Mouse (Mus musculus) NIH3T3 (cell line): ENCODE data around the gene Slc25a10.

ENCODE experiments used
- DNase-seq: peaks from one replicate; pipeline ENCODE4 v3.0.0-alpha.2; 2012; ENCODE audit warnings: low read depth

Gene Slc25a10

GRCm38 (mm10) chr11:120539285-120540014, 47.8 kb downstream of the Slc25a10 start:
- DNase-seq: no peak

GRCm38 (mm10) chr11:120541907-120542306, 50.3 kb downstream of the Slc25a10 start:
- peak; percentile 53 for DNase-seq

DNA sequence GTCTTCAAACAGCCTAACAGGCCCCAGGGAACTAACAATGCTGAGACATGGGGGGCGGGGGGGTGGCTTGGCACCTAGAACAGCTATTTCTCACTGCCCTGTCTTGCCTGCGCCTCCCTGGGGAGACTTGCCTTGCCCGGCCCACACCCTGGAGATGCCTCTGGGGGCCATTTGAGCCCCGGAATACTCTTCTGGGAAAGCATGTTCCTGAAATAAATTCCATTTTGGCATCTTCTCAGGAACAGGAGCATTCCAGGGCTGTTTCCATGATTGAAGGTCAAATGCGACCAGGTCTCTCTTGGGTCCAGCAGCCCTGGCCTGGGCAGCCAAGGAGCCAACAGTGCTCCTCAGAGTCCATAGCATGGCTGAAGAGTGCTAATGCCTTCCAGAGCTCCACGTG, 50.7 kb downstream of the Slc25a10 start:
- DNase-seq: no peak

GRCm38 (mm10) chr11:120545964-120546363, 54.3 kb downstream of the Slc25a10 start:
- no peak for DNase-seq

GRCm38 (mm10) chr11:120547469-120547868, 55.8 kb downstream of the Slc25a10 start:
- peak; percentile 64 for DNase-seq

GRCm38 (mm10) chr11:120548214-120548613, 56.6 kb downstream of the Slc25a10 start:
- no peak for DNase-seq

DNA sequence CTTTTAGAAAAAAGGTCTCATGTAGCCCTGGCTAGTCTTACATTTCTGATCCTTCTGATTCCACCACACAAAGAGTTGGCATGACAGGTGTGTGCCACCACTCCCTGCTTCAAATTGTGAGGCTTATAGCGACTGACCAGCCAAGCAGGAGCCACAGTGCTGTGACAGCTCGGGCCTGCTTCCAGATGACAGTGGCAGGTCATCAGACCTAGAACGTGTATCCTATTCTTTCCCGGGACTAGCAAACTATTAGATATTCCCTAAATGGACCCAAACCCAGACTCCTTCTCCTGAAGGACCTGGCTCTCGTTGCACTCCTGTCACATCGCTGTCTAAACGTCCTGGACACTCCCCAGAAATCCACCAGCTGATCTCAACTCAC, 57.1 kb downstream of the Slc25a10 start:
- DNase-seq: no peak
